In the genomic region with DNA sequence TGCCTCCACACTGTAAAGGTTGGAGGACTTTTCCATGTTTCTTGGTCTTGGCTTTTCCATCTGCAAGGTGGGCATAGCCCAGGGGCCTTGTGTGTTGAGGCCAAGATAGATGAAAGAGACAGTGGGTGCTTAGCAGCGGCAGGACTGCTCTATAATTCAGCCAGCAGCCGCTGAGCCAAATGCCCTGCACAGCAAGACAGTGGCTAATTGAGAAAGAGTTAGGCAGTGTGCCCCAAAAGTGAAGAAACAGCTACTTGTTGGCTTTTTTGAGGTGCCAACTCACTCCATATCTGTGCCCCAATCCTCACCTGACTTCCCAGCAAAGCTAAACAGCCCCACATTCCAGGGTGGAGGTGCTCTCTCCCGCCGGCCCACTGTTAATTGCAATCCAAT, we compare ENCODE assay signal across 22 mouse cellular contexts. TPM values are rescaled to one million over a fixed set of nuclear protein-coding genes. Genes with fewer than 3 reads are reported as not detected.
DNase-seq lines count a peak whose midpoint lies in the region; ATAC-seq and TF ChIP-seq lines count a peak whose summit lies in the region.
"Had no signal": no experiment of that assay in that cellular context is flagged by ENCODE, and none has a peak within 500 bp of the region (broad histone marks: within the 10 kb centered on the region; RNA-seq: fewer than 3 reads in every experiment).

No protein-coding gene starts in this region.

- peaks cover 56% of the 10 kb centered on the region for H3K4me1 ChIP-seq in embryonic facial prominence, embryonic 13.5 days
- H3K4me1 ChIP-seq in embryonic facial prominence, embryonic 10.5 days = peaks cover 54% of the 10 kb centered on the region
- H3K4me1 ChIP-seq in kidney, adult 2 months (ENCODE audit: control insufficient read depth, insufficient read depth, low read length) = peaks cover 8% of the 10 kb centered on the region; the same call in 1 of the 2 replicates
- peaks cover 49% of the 10 kb centered on the region for H3K4me1 ChIP-seq in embryonic fibroblast, embryonic 13.5 days (ENCODE audit: control insufficient read depth, insufficient read depth, low read length)

- no peaks in the 10 kb centered on the region for H3K27me3 ChIP-seq in embryonic facial prominence, embryonic 13.5 days
- peaks cover 28% of the 10 kb centered on the region for H3K27me3 ChIP-seq in embryonic facial prominence, embryonic 10.5 days (replicated peaks; ENCODE audit: low read depth, poor library complexity, severe bottlenecking)
- H3K27me3 ChIP-seq in kidney, adult 2 months (replicated peaks; ENCODE audit: control insufficient read depth, insufficient read depth, low read length) = no peaks in the 10 kb centered on the region
- H3K27me3 ChIP-seq: embryonic facial prominence, embryonic 12.5 days; hindbrain, embryonic 12.5 days; Patski; stomach, embryonic 15.5 days had no signal

- no peak for TF ChIP-seq POLR2A in kidney, adult 2 months (IDR thresholded peaks at IDR 0.05; ENCODE audit: low read depth, low read length)
- no peak for TF ChIP-seq POLR2A in embryonic fibroblast, embryonic 13.5 days (IDR thresholded peaks at IDR 0.05; ENCODE audit: low read depth, low read length)

- H3K9ac ChIP-seq in embryonic facial prominence, embryonic 13.5 days = no peak overlapping the region
- H3K9ac ChIP-seq: embryonic facial prominence, embryonic 12.5 days; hindbrain, embryonic 12.5 days; limb, embryonic 13.5 days; stomach, embryonic 15.5 days had no signal

- no peak overlapping the region for H3K4me3 ChIP-seq in embryonic facial prominence, embryonic 13.5 days
- H3K4me3 ChIP-seq in embryonic facial prominence, embryonic 10.5 days = no peak overlapping the region
- H3K4me3 ChIP-seq in kidney, adult 2 months (ENCODE audit: insufficient read depth, low read depth, low read length) = no peak overlapping the region
- no peak overlapping the region for H3K4me3 ChIP-seq in embryonic fibroblast, embryonic 13.5 days (ENCODE audit: insufficient read depth, low read length)
- H3K4me3 ChIP-seq: embryonic facial prominence, embryonic 12.5 days; gastrocnemius, adult 2 months; hindbrain, embryonic 12.5 days; limb, embryonic 13.5 days; stomach, embryonic 15.5 days had no signal

- 0 out of 2 replicates have a peak overlapping the region, but pooled peaks have one; percentile 11 for H3K27ac ChIP-seq in embryonic facial prominence, embryonic 13.5 days
- H3K27ac ChIP-seq in embryonic facial prominence, embryonic 10.5 days (replicated peaks) = no peak overlapping the region
- no peak overlapping the region for H3K27ac ChIP-seq in kidney, adult 2 months (ENCODE audit: insufficient read depth, low read depth, low read length)
- H3K27ac ChIP-seq in embryonic fibroblast, embryonic 13.5 days (ENCODE audit: insufficient read depth, low read length) = peak overlapping the region; percentile 63
- H3K27ac ChIP-seq: embryonic facial prominence, embryonic 12.5 days; gastrocnemius, adult 2 months; hindbrain, embryonic 12.5 days; kidney, postnatal 0 days; limb, embryonic 13.5 days had no signal

- no peak for DNase-seq in embryonic facial prominence, embryonic 10.5 days (ENCODE audit: low spot score)
- peak; percentile 5 for DNase-seq in kidney, adult 2 months
- DNase-seq in kidney, adult 8-10 months = no peak
- peak; percentile 6 for DNase-seq in Muller cell, postnatal 12 days (ENCODE audit: inconsistent ontology term)
- DNase-seq in liver = no peak
- DNase-seq in urinary bladder, adult 2 months (ENCODE audit: low spot score) = no peak
- DNase-seq: B cell, adult 2 months; cerebellum, adult 2 months; gastrocnemius, adult 2 months; heart, postnatal 10 days; lung, postnatal 36 days; right cerebral cortex, postnatal 14 days; thymus, adult 2 months had no signal

- ATAC-seq in embryonic facial prominence, embryonic 13.5 days (ENCODE audit: insufficient number of reproducible peaks, insufficient read depth, low FRiP score, low TSS enrichment, low read depth) = no peak
- ATAC-seq: activated CD4-positive, CD25-positive, alpha-beta regulatory T cell, adult 4 months; Patski had no signal

- H3K36me3 ChIP-seq in embryonic facial prominence, embryonic 13.5 days = no peaks in the 10 kb centered on the region
- H3K36me3 ChIP-seq in embryonic facial prominence, embryonic 10.5 days (replicated peaks) = no peaks in the 10 kb centered on the region
- no peaks in the 10 kb centered on the region for H3K36me3 ChIP-seq in kidney, adult 2 months (ENCODE audit: control insufficient read depth, insufficient read depth, low read length)
- H3K36me3 ChIP-seq: embryonic facial prominence, embryonic 12.5 days; hindbrain, embryonic 12.5 days; limb, embryonic 13.5 days; stomach, embryonic 15.5 days had no signal

- no peak for TF ChIP-seq CTCF in kidney, adult 2 months (conservative IDR thresholded peaks at IDR 0.05; ENCODE audit: insufficient read depth, insufficient read length, low read depth, low read length)
- TF ChIP-seq CTCF in embryonic fibroblast, embryonic 13.5 days (IDR thresholded peaks at IDR 0.05; ENCODE audit: borderline replicate concordance, insufficient read depth, low read length) = no peak

- H3K9me3 ChIP-seq in embryonic facial prominence, embryonic 13.5 days = no peaks in the 10 kb centered on the region
- no peaks in the 10 kb centered on the region for H3K9me3 ChIP-seq in embryonic facial prominence, embryonic 10.5 days
- H3K9me3 ChIP-seq: embryonic facial prominence, embryonic 12.5 days; hindbrain, embryonic 12.5 days; stomach, embryonic 15.5 days had no signal

- peak overlapping the region; percentile 38; the same call in 1 of the 2 replicates for H3K4me2 ChIP-seq in embryonic facial prominence, embryonic 13.5 days
- H3K4me2 ChIP-seq: hindbrain, embryonic 12.5 days; stomach, embryonic 15.5 days had no signal

- 75% methylated on average over 4 of the region's 4 CpGs for WGBS in embryonic facial prominence, embryonic 13.5 days
- WGBS in embryonic facial prominence, embryonic 10.5 days = 68% methylated on average over 4 of the region's 4 CpGs
- WGBS in kidney, adult 2 months = 81% methylated on average over 4 of the region's 4 CpGs

RNA-seq across cellular contexts. Expression of a gene that starts 57.4 kb away (rescaled TPM):
- 35.7 and 37.9 TPM in 2 replicates for polyA plus RNA-seq in embryonic facial prominence, embryonic 13.5 days (2015; fragmentation: Nextera tagmentation; extraction: Ambion mirVana)
- 52.2 and 55.5 TPM in 2 replicates for polyA plus RNA-seq in embryonic facial prominence, embryonic 10.5 days (2016; fragmentation: Nextera tagmentation; extraction: Ambion mirVana)
- 0.61 and 0.83 TPM in 2 replicates for polyA plus RNA-seq in kidney, adult 2 months (2012; rRNA removed)
- 12.0 and 19.0 TPM in 2 replicates for polyA plus RNA-seq in embryonic fibroblast, embryonic 13.5 days (2011; ENCODE audit: insufficient read length, low read depth, missing spikeins)
- polyA plus RNA-seq in urinary bladder, adult 2 months (2012; rRNA removed) = 2.3 and 3.5 TPM in 2 replicates

Comparison
In these comparisons a context has a peak if more than half of its experiments do, and no peak if none do; other contexts are left out.
1. H3K27ac ChIP-seq: peak in embryonic facial prominence, embryonic 13.5 days (single experiment) and embryonic fibroblast, embryonic 13.5 days (single experiment); none in embryonic facial prominence, embryonic 10.5 days (single experiment) and kidney, adult 2 months (single experiment).
2. DNase-seq: peak in kidney, adult 2 months (single experiment) and Muller cell, postnatal 12 days (single experiment); none in embryonic facial prominence, embryonic 10.5 days (single experiment), kidney, adult 8-10 months (0 of 2), liver (single experiment) and urinary bladder, adult 2 months (single experiment).